ENCODE assay signal across 8 mouse cellular contexts in genomic region chr10:126980933-126981530, GRCm38 (mm10). TPM values are rescaled to one million over a fixed set of nuclear protein-coding genes. Genes with fewer than 3 reads are reported as not detected.
A peak's percentile ranks its signal among the peaks of the same experiment; 100 is the strongest.
DNase-seq lines count a peak whose midpoint lies in the region; ATAC-seq and TF ChIP-seq lines count a peak whose summit lies in the region.

No protein-coding gene starts in this region.

- peak overlapping the region; percentile 95 for H3K4me3 ChIP-seq in lung, embryonic 14.5 days (ENCODE audit: low read depth, low read length)
- H3K4me3 ChIP-seq in embryonic facial prominence, embryonic 13.5 days, result peak overlapping the region; percentile 95
- peak overlapping the region; percentile 71 for H3K4me3 ChIP-seq in hindbrain, embryonic 16.5 days (ENCODE audit: low read length)
- peak overlapping the region; percentile 100 for H3K4me3 ChIP-seq in neural tube, embryonic 12.5 days

- ATAC-seq in lung, embryonic 14.5 days (ENCODE audit: insufficient read depth), result no peak
- no peak for ATAC-seq in embryonic facial prominence, embryonic 13.5 days (ENCODE audit: insufficient number of reproducible peaks, insufficient read depth, low FRiP score, low TSS enrichment, low read depth)
- ATAC-seq in hindbrain, embryonic 16.5 days, result no peak
- no peak for ATAC-seq in neural tube, embryonic 12.5 days (ENCODE audit: low FRiP score, low read depth)

- H3K9ac ChIP-seq in lung, embryonic 14.5 days, result peak overlapping the region; percentile 96
- peak overlapping the region; percentile 99 for H3K9ac ChIP-seq in embryonic facial prominence, embryonic 13.5 days
- peak overlapping the region; percentile 73 for H3K9ac ChIP-seq in hindbrain, embryonic 16.5 days (ENCODE audit: low read depth, low read length)
- peak overlapping the region; percentile 97 for H3K9ac ChIP-seq in neural tube, embryonic 12.5 days

- H3K27me3 ChIP-seq in lung, embryonic 14.5 days (ENCODE audit: insufficient read depth, low read length), result no peaks in the 10 kb centered on the region
- H3K27me3 ChIP-seq in embryonic facial prominence, embryonic 13.5 days, result no peaks in the 10 kb centered on the region
- no peaks in the 10 kb centered on the region for H3K27me3 ChIP-seq in hindbrain, embryonic 16.5 days (replicated peaks; ENCODE audit: control insufficient read depth, insufficient read depth, low read length)
- H3K27me3 ChIP-seq in neural tube, embryonic 12.5 days (replicated peaks), result 0 out of 2 replicates have a peak, but pooled peaks cover 3% of the 10 kb centered on the region

- peaks cover 48% of the 10 kb centered on the region for H3K4me1 ChIP-seq in lung, embryonic 14.5 days (ENCODE audit: insufficient read depth)
- peaks cover 62% of the 10 kb centered on the region for H3K4me1 ChIP-seq in embryonic facial prominence, embryonic 13.5 days
- H3K4me1 ChIP-seq in hindbrain, embryonic 16.5 days (ENCODE audit: control insufficient read depth, insufficient read depth, low read depth, low read length), result peaks cover 61% of the 10 kb centered on the region
- H3K4me1 ChIP-seq in neural tube, embryonic 12.5 days, result peaks cover 61% of the 10 kb centered on the region

- peak overlapping the region; percentile 91 for H3K4me2 ChIP-seq in lung, embryonic 14.5 days
- H3K4me2 ChIP-seq in embryonic facial prominence, embryonic 13.5 days, result peak overlapping the region; percentile 99
- peak overlapping the region; percentile 90 for H3K4me2 ChIP-seq in hindbrain, embryonic 16.5 days (ENCODE audit: low read length)
- H3K4me2 ChIP-seq in neural tube, embryonic 12.5 days (replicated peaks), result peak overlapping the region; percentile 93

- TF ChIP-seq CTCF in lung, embryonic 14.5 days (IDR thresholded peaks at IDR 0.05; ENCODE audit: low read depth), result no peak

- peaks cover 27% of the 10 kb centered on the region; the same call in 1 of the 2 replicates for H3K36me3 ChIP-seq in lung, embryonic 14.5 days (ENCODE audit: insufficient read depth)
- peaks cover 11% of the 10 kb centered on the region; the same call in 1 of the 2 replicates for H3K36me3 ChIP-seq in embryonic facial prominence, embryonic 13.5 days
- H3K36me3 ChIP-seq in hindbrain, embryonic 16.5 days (ENCODE audit: control insufficient read depth, insufficient read depth, low read length), result no peaks in the 10 kb centered on the region
- no peaks in the 10 kb centered on the region for H3K36me3 ChIP-seq in neural tube, embryonic 12.5 days

- WGBS in lung, embryonic 14.5 days, result 8% methylated on average over 11 of the region's 11 CpGs
- 6% methylated on average over 11 of the region's 11 CpGs for WGBS in embryonic facial prominence, embryonic 13.5 days
- 7% methylated on average over 11 of the region's 11 CpGs for WGBS in hindbrain, embryonic 16.5 days
- 14% methylated on average over 11 of the region's 11 CpGs for WGBS in neural tube, embryonic 12.5 days

- no peak for DNase-seq in lung, embryonic 14.5 days
- no peak for DNase-seq in lung, adult 18-20 months
- no peak for DNase-seq in ovary, postnatal 10 days (ENCODE audit: low spot score)
- no peak for DNase-seq in cerebellum, adult 11 months
- DNase-seq in cerebellum, postnatal 4 days (ENCODE audit: low spot score in 2 of 2), result no peak

- no peaks in the 10 kb centered on the region for H3K9me3 ChIP-seq in lung, embryonic 14.5 days (ENCODE audit: low read depth, low read length)
- no peaks in the 10 kb centered on the region for H3K9me3 ChIP-seq in embryonic facial prominence, embryonic 13.5 days
- no peaks in the 10 kb centered on the region for H3K9me3 ChIP-seq in hindbrain, embryonic 16.5 days (ENCODE audit: control insufficient read depth, low read length)
- H3K9me3 ChIP-seq in neural tube, embryonic 12.5 days, result no peaks in the 10 kb centered on the region

- H3K27ac ChIP-seq in lung, embryonic 14.5 days (ENCODE audit: low read depth), result peak overlapping the region; percentile 100
- H3K27ac ChIP-seq in embryonic facial prominence, embryonic 13.5 days, result peak overlapping the region; percentile 100
- peak overlapping the region; percentile 100 for H3K27ac ChIP-seq in hindbrain, embryonic 16.5 days (ENCODE audit: low read depth, low read length)
- no peak overlapping the region for H3K27ac ChIP-seq in neural tube, embryonic 12.5 days

RNA-seq across cellular contexts. Expression of gene Ctdsp2, which starts 2.5 kb away (rescaled TPM):
- polyA plus RNA-seq in lung, embryonic 14.5 days (2014; fragmentation: Nextera tagmentation; extraction: Ambion mirVana), result 112 and 113 TPM in 2 replicates
- polyA plus RNA-seq in embryonic facial prominence, embryonic 13.5 days (2015; fragmentation: Nextera tagmentation; extraction: Ambion mirVana), result 84.8 and 87.4 TPM in 2 replicates
- polyA plus RNA-seq in hindbrain, embryonic 16.5 days (2015; fragmentation: Nextera tagmentation; extraction: Ambion mirVana), result 13.7 and 18.1 TPM in 2 replicates
- polyA plus RNA-seq in neural tube, embryonic 12.5 days (2016; fragmentation: Nextera tagmentation; extraction: Ambion mirVana), result 39.4 and 42.6 TPM in 2 replicates

RNA-seq across cellular contexts. Expression of gene Avil, which starts 19.5 kb away (rescaled TPM):
- polyA plus RNA-seq in lung, embryonic 14.5 days (2014; fragmentation: Nextera tagmentation; extraction: Ambion mirVana), result 0.13 and 0.30 TPM in 2 replicates
- 0.58 and 0.97 TPM in 2 replicates for polyA plus RNA-seq in embryonic facial prominence, embryonic 13.5 days (2015; fragmentation: Nextera tagmentation; extraction: Ambion mirVana)
- polyA plus RNA-seq in hindbrain, embryonic 16.5 days (2015; fragmentation: Nextera tagmentation; extraction: Ambion mirVana), result 3.7 and 7.0 TPM in 2 replicates
- 5.2 and 10.0 TPM in 2 replicates for polyA plus RNA-seq in neural tube, embryonic 12.5 days (2016; fragmentation: Nextera tagmentation; extraction: Ambion mirVana)

RNA-seq across cellular contexts. Expression of gene Tsfm, which starts 49.6 kb away (rescaled TPM):
- polyA plus RNA-seq in lung, embryonic 14.5 days (2014; fragmentation: Nextera tagmentation; extraction: Ambion mirVana), result 76.8 and 77.3 TPM in 2 replicates
- 78.2 and 84.5 TPM in 2 replicates for polyA plus RNA-seq in embryonic facial prominence, embryonic 13.5 days (2015; fragmentation: Nextera tagmentation; extraction: Ambion mirVana)
- 63.7 and 67.7 TPM in 2 replicates for polyA plus RNA-seq in hindbrain, embryonic 16.5 days (2015; fragmentation: Nextera tagmentation; extraction: Ambion mirVana)
- 70.7 and 70.9 TPM in 2 replicates for polyA plus RNA-seq in neural tube, embryonic 12.5 days (2016; fragmentation: Nextera tagmentation; extraction: Ambion mirVana)
